Mouse (Mus musculus): Measurements from ENCODE around the gene Flywch1. TPM values are rescaled to one million over a fixed set of nuclear protein-coding genes. Genes with fewer than 3 reads are reported as not detected.
A peak's percentile ranks its signal among the peaks of the same experiment; 100 is the strongest.

The Flywch1 gene
- polyA plus RNA-seq, 1 experiment from 2014 or later, result 24.2 TPM

DNA sequence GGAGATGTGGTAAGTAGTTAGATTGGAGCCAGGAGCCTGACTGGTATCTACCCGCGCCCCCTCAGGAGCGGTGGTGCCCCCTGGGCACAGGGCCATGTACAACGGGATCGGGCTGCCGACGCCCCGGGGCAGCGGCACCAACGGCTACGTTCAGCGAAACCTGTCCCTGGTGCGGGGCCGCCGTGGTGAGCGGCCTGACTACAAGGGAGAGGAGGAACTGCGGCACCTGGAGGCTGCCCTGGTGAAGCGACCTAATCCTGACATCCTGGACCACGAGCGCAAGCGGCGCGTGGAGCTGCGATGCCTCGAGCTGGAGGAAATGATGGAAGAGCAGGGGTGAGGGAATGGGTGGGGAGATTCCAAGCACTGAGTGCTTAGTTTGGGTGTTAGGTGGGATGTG is 35.5 kb upstream of the Flywch1 start:
- peak; percentile 71 for DNase-seq (ENCODE audit: low spot score)

DNA sequence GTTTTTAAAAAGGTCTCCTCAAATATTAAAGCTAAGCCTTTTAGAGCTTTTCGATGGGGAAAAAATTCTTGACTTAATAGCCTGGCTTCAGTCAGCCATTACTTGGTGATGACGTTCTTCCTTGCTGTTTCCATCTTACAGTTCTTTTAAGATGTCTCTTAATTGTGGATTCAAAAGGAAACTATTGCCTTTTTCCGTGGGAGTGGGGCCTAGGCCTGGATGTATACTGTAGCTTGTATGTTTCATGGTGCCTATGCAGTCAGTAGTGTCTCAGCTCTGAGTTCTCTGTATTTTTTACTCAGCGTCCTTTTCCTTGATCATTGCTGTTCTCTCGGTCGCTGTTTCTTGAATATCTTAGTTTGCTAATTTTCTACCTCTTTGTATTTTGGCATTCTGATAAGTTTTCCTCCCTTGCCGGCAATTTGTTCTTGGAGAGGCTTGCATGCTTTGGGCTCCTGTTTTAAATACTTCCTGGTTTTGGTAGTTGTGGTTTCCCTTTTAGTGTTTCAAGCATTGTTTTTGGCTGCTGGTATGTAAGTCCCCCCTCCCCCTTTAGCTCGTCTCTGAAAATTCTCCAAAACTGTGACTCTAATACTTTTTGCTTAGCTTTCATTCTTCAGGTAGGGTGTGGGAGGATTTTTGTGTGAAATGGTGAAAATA is 33.2 kb upstream of the Flywch1 start:
- H3K36me3 ChIP-seq (ENCODE audit: control insufficient read depth, insufficient read depth, low read length), result peaks cover 10% of the 10 kb centered on the region
- H3K4me1 ChIP-seq (replicated peaks; ENCODE audit: control insufficient read depth, insufficient read depth), result peaks cover 3% of the 10 kb centered on the region; the same call in 1 of the 2 replicates
- ATAC-seq (ENCODE audit: low FRiP score, low TSS enrichment) (no peak), DNase-seq (ENCODE audit: low spot score) (no peak)
- peak overlapping the region; percentile 97 for H3K4me3 ChIP-seq (ENCODE audit: low read depth, low read length)
- TF ChIP-seq CTCF (IDR thresholded peaks at IDR 0.05; ENCODE audit: low read depth), result no peak
- TF ChIP-seq EP300 (optimal IDR thresholded peaks at IDR 0.05), result no peak
- peak overlapping the region; percentile 97 for H3K9ac ChIP-seq (ENCODE audit: low read length)
- under 1% methylated on average over 8 of the region's 8 CpGs for WGBS
- no peak overlapping the region; the same call in 1 of the 2 replicates for H3K27ac ChIP-seq (replicated peaks)
- peak overlapping the region; percentile 65 for H3K4me2 ChIP-seq (replicated peaks; ENCODE audit: low read depth)
- no peaks in the 10 kb centered on the region for H3K9me3 ChIP-seq (ENCODE audit: control insufficient read depth, low read length)
- no peaks in the 10 kb centered on the region for H3K27me3 ChIP-seq (ENCODE audit: control insufficient read depth, insufficient read depth, low read length)

More for the DNA sequence above, 35.5 kb upstream of the Flywch1 start:
- peaks cover 3% of the 10 kb centered on the region; the same call in 1 of the 2 replicates for H3K4me1 ChIP-seq (replicated peaks; ENCODE audit: control insufficient read depth, insufficient read depth)
- H3K27ac ChIP-seq (replicated peaks), result no peak overlapping the region
- no peaks in the 10 kb centered on the region for H3K9me3 ChIP-seq (ENCODE audit: control insufficient read depth, low read length)
- peaks cover 25% of the 10 kb centered on the region for H3K36me3 ChIP-seq (ENCODE audit: control insufficient read depth, insufficient read depth, low read length)
- H3K4me3 ChIP-seq (ENCODE audit: low read depth, low read length), result peak overlapping the region; percentile 12; the same call in 1 of the 2 replicates
- WGBS, result 50% methylated on average over 25 of the region's 25 CpGs
- H3K27me3 ChIP-seq (ENCODE audit: control insufficient read depth, insufficient read depth, low read length), result no peaks in the 10 kb centered on the region
- peak overlapping the region; percentile 46 for H3K4me2 ChIP-seq (replicated peaks; ENCODE audit: low read depth)
- peak overlapping the region; percentile 18; the same call in 1 of the 2 replicates for H3K9ac ChIP-seq (ENCODE audit: low read length)
- ATAC-seq (ENCODE audit: low FRiP score, low TSS enrichment), result no peak
- TF ChIP-seq CTCF (IDR thresholded peaks at IDR 0.05; ENCODE audit: low read depth), result peak; percentile 60
- no peak for TF ChIP-seq EP300 (optimal IDR thresholded peaks at IDR 0.05)

GRCm38 (mm10) chr17:23803366-23804041 is 32.1 kb upstream of the Flywch1 start:
- Histone ChIP-seq H3K9me3 (ENCODE audit: control insufficient read depth, low read length) (no peaks in the 10 kb centered on the region), H3K36me3 (ENCODE audit: control insufficient read depth, insufficient read depth, low read length) (peaks cover 5% of the 10 kb centered on the region), H3K9ac (ENCODE audit: low read length) (peak overlapping the region; percentile 97), H3K4me3 (ENCODE audit: low read depth, low read length) (peak overlapping the region; percentile 97), H3K27ac (replicated peaks) (peak overlapping the region; percentile 98), H3K27me3 (ENCODE audit: control insufficient read depth, insufficient read depth, low read length) (no peaks in the 10 kb centered on the region), H3K4me1 (replicated peaks; ENCODE audit: control insufficient read depth, insufficient read depth) (peaks cover 3% of the 10 kb centered on the region; the same call in 1 of the 2 replicates), H3K4me2 (replicated peaks; ENCODE audit: low read depth) (peak overlapping the region; percentile 65)
- under 1% methylated on average over 34 of the region's 83 CpGs for WGBS
- TF ChIP-seq EP300 (optimal IDR thresholded peaks at IDR 0.05), result no peak
- no peak for TF ChIP-seq CTCF (IDR thresholded peaks at IDR 0.05; ENCODE audit: low read depth)
- DNase-seq (ENCODE audit: low spot score) (peak; percentile 93), ATAC-seq (ENCODE audit: low FRiP score, low TSS enrichment) (peak; percentile 66)

GRCm38 (mm10) chr17:23802746-23803365 is 31.5 kb upstream of the Flywch1 start:
- Histone ChIP-seq H3K36me3 (ENCODE audit: control insufficient read depth, insufficient read depth, low read length) (no peaks in the 10 kb centered on the region), H3K27ac (replicated peaks) (peak overlapping the region; percentile 98), H3K4me1 (replicated peaks; ENCODE audit: control insufficient read depth, insufficient read depth) (peaks cover 3% of the 10 kb centered on the region; the same call in 1 of the 2 replicates), H3K4me3 (ENCODE audit: low read depth, low read length) (peak overlapping the region; percentile 97), H3K9ac (ENCODE audit: low read length) (peak overlapping the region; percentile 97), H3K9me3 (ENCODE audit: control insufficient read depth, low read length) (no peaks in the 10 kb centered on the region), H3K4me2 (replicated peaks; ENCODE audit: low read depth) (peak overlapping the region; percentile 65), H3K27me3 (ENCODE audit: control insufficient read depth, insufficient read depth, low read length) (no peaks in the 10 kb centered on the region)
- no peak for TF ChIP-seq CTCF (IDR thresholded peaks at IDR 0.05; ENCODE audit: low read depth)
- no peak for TF ChIP-seq EP300 (optimal IDR thresholded peaks at IDR 0.05)
- under 1% methylated on average over 60 of the region's 60 CpGs for WGBS
- ATAC-seq (ENCODE audit: low FRiP score, low TSS enrichment), result peak; percentile 98
- DNase-seq (ENCODE audit: low spot score), result peak; percentile 99

DNA sequence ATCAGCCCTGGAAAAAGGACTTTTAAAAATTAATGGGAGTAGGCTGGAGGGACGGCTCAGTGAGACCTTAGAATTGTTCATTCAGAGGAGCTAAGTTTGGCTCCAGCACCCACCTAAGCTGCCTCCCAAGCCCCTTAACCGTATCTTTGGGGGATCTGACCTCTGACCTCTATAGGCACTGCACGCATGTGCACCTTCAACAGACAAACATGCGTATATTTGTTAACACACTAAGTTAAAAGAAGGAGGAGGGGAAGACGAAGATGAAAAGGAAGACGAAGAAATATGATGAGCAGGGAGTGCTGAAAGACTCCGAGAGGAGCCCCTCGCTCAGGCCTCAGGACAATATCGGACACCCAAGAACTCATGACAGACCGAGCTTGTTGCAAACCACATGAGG is 30.2 kb upstream of the Flywch1 start:
- WGBS, result 96% methylated on average over 10 of the region's 10 CpGs
- Histone ChIP-seq H3K4me2 (replicated peaks; ENCODE audit: low read depth) (no peak overlapping the region), H3K4me1 (replicated peaks; ENCODE audit: control insufficient read depth, insufficient read depth) (peaks cover 3% of the 10 kb centered on the region; the same call in 1 of the 2 replicates), H3K27ac (replicated peaks) (no peak overlapping the region), H3K36me3 (ENCODE audit: control insufficient read depth, insufficient read depth, low read length) (no peaks in the 10 kb centered on the region), H3K27me3 (ENCODE audit: control insufficient read depth, insufficient read depth, low read length) (no peaks in the 10 kb centered on the region), H3K9me3 (ENCODE audit: control insufficient read depth, low read length) (no peaks in the 10 kb centered on the region), H3K9ac (ENCODE audit: low read length) (no peak overlapping the region), H3K4me3 (ENCODE audit: low read depth, low read length) (no peak overlapping the region)
- ATAC-seq (ENCODE audit: low FRiP score, low TSS enrichment) (no peak), DNase-seq (ENCODE audit: low spot score) (no peak)
- TF ChIP-seq EP300 (optimal IDR thresholded peaks at IDR 0.05) (no peak), CTCF (IDR thresholded peaks at IDR 0.05; ENCODE audit: low read depth) (no peak)
